Mouse (Mus musculus) heart, embryonic 11.5 days (tissue): ENCODE data around the gene Vrk2. TPM values are rescaled to one million over a fixed set of nuclear protein-coding genes. Genes with fewer than 3 reads are reported as not detected.

Experiments used
- ATAC-seq: fragments of 200-750 bp; cut with Nextera tagmentation; replicated peaks from 2 replicates; pipeline ENCODE4 v1.8.0; 2017; ENCODE audit warnings: moderate library complexity; ENCODE audit not compliant: insufficient number of reproducible peaks, low FRiP score, low TSS enrichment
- H3K27ac ChIP-seq: fragments of 300-500 bp; sonication (generic); 2 replicates; pipeline ENCODE4 v1.5.1; 2014; ENCODE audit warnings: mild to moderate bottlenecking, low read depth, low read length
- H3K27me3 ChIP-seq: fragments of 300-500 bp; sonication (generic); 2 replicates; pipeline ENCODE4 v1.6.1; 2014; ENCODE audit warnings: mild to moderate bottlenecking, low read length, mixed read lengths; ENCODE audit not compliant: control insufficient read depth, insufficient read depth
- H3K36me3 ChIP-seq: fragments of 300-500 bp; sonication (generic); 2 replicates; pipeline ENCODE4 v1.6.1; 2014; ENCODE audit warnings: mild to moderate bottlenecking, low read length, moderate library complexity, mixed read lengths; ENCODE audit not compliant: control insufficient read depth, insufficient read depth
- H3K4me1 ChIP-seq: fragments of 300-500 bp; sonication (generic); 2 replicates; pipeline ENCODE4 v1.6.1; 2014; ENCODE audit warnings: low read length; ENCODE audit not compliant: control insufficient read depth, insufficient read depth
- H3K4me2 ChIP-seq: fragments of 300-500 bp; sonication (generic); 2 replicates; pipeline ENCODE4 v1.6.1; 2014; ENCODE audit warnings: mild to moderate bottlenecking, moderate library complexity
- H3K4me3 ChIP-seq: fragments of 300-500 bp; sonication (generic); 2 replicates; pipeline ENCODE4 v1.5.1; 2014; ENCODE audit warnings: low read depth, low read length
- H3K9ac ChIP-seq: fragments of 300-500 bp; sonication (generic); 2 replicates; pipeline ENCODE4 v1.6.1; 2014; ENCODE audit warnings: mild to moderate bottlenecking, low read depth, low read length, moderate library complexity
- H3K9me3 ChIP-seq: fragments of 300-500 bp; sonication (generic); replicated peaks from 2 replicates; pipeline ENCODE4 v1.6.1; 2016; ENCODE audit warnings: low read length; ENCODE audit not compliant: control insufficient read depth
- WGBS: fragments of 180-500 bp; shearing (Covaris S2); extraction: QIAGEN DNeasy Blood & Tissue Kit; methylation state at CpG from one replicate; pipeline ENCODE4 v1.1.7; 2014; ENCODE audit not compliant: insufficient replicate concordance; 5-methylcytosine and 5-hydroxymethylcytosine counted together
- polyA plus RNA-seq: library from polyadenylated mRNA; unstranded; fragments of >200 nt; fragmentation: Nextera tagmentation; extraction: Ambion mirVana; gene quantifications from 2 replicates; pipeline ENCODE4 v1.2.1, GENCODE M21; 2014

Gene Vrk2
- polyA plus RNA-seq, 1 experiment from 2014 or later = 20.5 TPM

DNA sequence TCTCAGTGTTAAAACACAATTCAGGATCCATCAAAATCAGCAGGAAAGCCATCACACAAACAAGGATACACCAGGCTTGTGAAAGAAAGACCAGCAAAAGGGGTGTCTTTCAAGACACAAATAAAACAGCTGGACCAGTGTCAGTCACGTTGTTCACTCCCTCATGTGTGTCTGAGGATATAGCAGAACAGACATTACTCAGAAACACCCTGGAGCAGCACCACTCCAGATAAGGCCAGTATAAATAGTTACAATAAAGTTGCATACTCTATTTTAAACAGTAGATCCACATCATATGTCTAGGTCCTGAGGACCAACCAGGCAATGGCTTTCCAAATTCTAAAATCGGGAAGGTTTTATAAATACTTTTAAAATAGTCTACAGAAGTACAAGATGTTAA lies 77.7 kb downstream of the Vrk2 start:
- Histone ChIP-seq H3K4me3 (no peak overlapping the region), H3K9me3 (no peaks in the 10 kb centered on the region), H3K27ac (no peak overlapping the region), H3K27me3 (no peaks in the 10 kb centered on the region), H3K9ac (no peak overlapping the region), H3K36me3 (no peaks in the 10 kb centered on the region), H3K4me2 (no peak overlapping the region), H3K4me1 (no peaks in the 10 kb centered on the region)
- peak; percentile 59; the same call in 1 of the 2 replicates for ATAC-seq
- 41% methylated on average over 2 of the region's 2 CpGs for WGBS

DNA sequence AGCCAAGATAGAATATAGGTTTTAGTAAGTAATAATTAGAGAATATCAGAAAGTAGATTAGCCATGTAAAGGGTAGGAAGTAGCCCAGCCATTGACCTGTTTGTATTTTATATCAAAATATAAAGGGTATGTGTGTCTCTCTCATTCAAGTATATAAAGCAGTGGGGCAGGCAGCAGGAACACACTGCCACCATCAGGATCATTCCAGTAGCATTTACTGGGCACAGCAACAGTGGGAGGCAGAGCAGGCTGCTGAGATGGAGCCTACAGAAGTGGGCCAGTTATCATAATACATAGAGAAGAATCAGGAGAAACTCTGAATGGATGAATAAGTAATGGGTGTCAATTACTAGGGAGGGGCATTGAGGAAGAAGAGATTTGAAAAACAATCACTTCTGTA lies 80.1 kb downstream of the Vrk2 start:
- Histone ChIP-seq H3K27me3 (no peaks in the 10 kb centered on the region), H3K27ac (no peak overlapping the region), H3K4me1 (no peaks in the 10 kb centered on the region), H3K4me2 (no peak overlapping the region), H3K9ac (no peak overlapping the region), H3K4me3 (no peak overlapping the region), H3K36me3 (no peaks in the 10 kb centered on the region), H3K9me3 (no peaks in the 10 kb centered on the region)
- no peak for ATAC-seq

DNA sequence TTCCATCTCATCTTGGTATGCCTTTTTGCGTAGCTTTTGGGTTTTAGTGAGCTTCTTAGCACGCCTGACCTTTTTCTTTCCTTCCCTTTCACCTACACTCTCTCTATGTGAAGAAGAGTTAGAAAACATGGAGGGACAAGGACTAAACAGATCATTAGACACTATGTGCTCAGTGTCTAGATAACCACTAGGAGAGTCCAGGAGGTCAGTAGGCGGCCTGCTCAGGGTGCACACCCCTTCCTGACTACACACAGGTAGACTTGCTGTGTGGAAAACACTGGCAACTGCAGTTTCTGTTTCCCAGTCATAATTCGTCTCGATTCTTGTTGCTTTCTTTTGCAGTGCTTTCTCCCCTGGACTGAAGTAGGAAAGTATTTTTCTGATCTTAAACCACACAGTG lies 97.8 kb downstream of the Vrk2 start:
- 79% methylated on average over 5 of the region's 5 CpGs for WGBS
- H3K4me2 ChIP-seq = no peak overlapping the region
- no peaks in the 10 kb centered on the region for H3K27me3 ChIP-seq
- no peaks in the 10 kb centered on the region for H3K9me3 ChIP-seq
- H3K27ac ChIP-seq = no peak overlapping the region
- no peaks in the 10 kb centered on the region for H3K36me3 ChIP-seq
- H3K9ac ChIP-seq = no peak overlapping the region
- H3K4me3 ChIP-seq = no peak overlapping the region
- no peak for ATAC-seq
- no peaks in the 10 kb centered on the region for H3K4me1 ChIP-seq

DNA sequence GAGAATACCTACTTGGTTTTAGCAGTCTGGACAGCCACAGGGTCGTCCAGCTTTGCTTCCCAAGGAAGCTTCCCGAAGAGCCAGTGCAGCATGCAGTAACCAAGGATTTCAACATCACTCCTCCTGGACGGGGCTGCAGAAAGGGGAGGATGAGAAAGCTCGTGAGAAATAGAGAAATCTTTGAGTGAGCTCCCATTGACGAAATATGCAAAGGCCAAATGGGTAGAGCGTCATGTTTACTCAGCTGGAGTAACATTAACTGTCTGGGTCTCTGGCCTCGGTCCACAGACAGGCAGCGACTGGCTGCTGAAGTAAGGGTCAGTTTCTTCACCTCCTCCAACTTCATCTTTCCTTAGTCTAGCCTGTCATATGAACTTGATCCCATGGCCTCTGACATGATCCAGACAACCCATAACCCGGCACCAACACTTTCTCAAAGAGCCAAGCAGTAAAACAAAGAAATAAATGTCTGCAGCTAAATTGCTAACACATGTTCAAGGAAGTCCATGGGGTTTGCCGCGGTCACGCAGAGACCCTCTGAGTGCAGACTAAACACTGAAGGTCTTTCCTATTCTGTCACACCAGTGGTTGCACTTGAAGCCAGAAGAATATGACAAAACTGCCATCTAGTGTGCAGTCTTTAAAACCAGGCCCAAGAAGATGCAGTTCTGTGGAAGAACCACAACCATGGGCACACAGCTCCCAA lies 103.9 kb downstream of the Vrk2 start:
- Histone ChIP-seq H3K4me2 (no peak overlapping the region), H3K9ac (no peak overlapping the region)
- ATAC-seq = peak; percentile 61

DNA sequence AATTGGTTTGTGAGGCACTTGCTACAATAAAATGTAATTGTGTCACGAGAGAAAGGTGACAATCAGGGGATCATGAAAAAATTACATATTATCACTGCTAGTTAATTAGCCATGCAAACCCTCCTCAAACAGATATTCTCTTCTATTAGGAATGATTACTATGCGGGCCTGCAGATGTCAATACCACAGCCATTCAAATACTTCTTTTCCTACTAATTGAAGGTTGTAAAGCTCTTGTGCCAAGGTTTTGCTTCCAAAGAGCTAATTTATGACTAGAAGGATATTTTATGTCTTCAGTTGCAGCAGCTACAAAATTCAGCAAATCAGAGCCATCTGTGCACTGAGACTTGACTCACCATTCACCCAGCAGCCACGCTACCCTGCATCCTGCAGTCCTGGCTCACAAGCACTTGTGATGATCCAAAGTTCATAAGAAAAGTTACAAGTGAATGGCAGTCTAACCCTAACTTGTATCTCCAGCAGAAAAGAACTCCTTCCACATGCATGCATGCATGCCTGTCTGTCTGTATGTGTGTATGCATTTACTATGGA lies 112.0 kb downstream of the Vrk2 start:
- Histone ChIP-seq H3K4me1 (no peaks in the 10 kb centered on the region), H3K9ac (no peak overlapping the region), H3K27me3 (no peaks in the 10 kb centered on the region), H3K36me3 (no peaks in the 10 kb centered on the region), H3K27ac (no peak overlapping the region), H3K4me3 (no peak overlapping the region), H3K9me3 (no peaks in the 10 kb centered on the region), H3K4me2 (no peak overlapping the region)
- 93% methylated on average over 3 of the region's 3 CpGs for WGBS
- no peak for ATAC-seq

More for the DNA sequence above, 103.9 kb downstream of the Vrk2 start:
- Histone ChIP-seq H3K9me3 (no peaks in the 10 kb centered on the region), H3K36me3 (no peaks in the 10 kb centered on the region), H3K4me1 (no peaks in the 10 kb centered on the region), H3K27ac (peak overlapping the region; percentile 35; the same call in 1 of the 2 replicates), H3K27me3 (no peaks in the 10 kb centered on the region), H3K4me3 (no peak overlapping the region)
- WGBS = 53% methylated on average over 12 of the region's 12 CpGs

DNA sequence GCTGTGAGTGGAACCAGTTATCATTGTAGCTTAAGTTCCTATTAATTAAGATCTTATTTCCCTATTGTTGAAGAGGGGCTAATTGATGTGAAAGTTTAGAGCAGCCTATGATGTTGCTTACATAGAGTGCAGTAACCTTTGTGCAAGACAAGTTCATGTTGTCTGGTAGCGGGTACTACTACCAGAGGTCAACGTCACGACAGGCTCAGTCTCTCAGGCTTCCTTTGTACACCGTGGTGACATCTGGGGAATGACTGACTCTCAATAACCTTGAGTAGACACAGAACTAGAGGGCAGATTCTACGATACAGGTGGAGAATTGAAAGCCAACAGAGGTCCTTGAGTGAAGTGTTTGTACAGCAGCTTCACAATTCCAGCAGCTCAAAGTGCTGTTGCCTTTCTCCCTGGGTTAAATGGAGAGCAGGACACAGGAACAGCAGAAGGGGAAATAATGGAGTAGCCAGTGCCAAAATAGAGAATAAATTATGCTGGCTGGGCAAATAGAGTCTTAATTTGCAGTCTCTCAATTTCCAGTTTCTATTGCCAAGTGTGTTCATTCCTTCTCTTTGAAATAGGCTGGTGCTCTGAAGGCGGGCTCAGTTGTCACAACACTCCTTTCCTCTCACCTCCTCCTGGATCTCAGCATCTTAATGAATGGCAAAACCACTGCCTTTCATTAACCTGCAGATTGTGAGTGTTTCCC lies 116.6 kb downstream of the Vrk2 start:
- Histone ChIP-seq H3K9me3 (no peaks in the 10 kb centered on the region), H3K27ac (no peak overlapping the region), H3K4me2 (no peak overlapping the region), H3K27me3 (no peaks in the 10 kb centered on the region), H3K4me1 (no peaks in the 10 kb centered on the region), H3K36me3 (no peaks in the 10 kb centered on the region), H3K4me3 (no peak overlapping the region), H3K9ac (no peak overlapping the region)
- WGBS = 74% methylated on average over 6 of the region's 6 CpGs
- ATAC-seq = no peak

DNA sequence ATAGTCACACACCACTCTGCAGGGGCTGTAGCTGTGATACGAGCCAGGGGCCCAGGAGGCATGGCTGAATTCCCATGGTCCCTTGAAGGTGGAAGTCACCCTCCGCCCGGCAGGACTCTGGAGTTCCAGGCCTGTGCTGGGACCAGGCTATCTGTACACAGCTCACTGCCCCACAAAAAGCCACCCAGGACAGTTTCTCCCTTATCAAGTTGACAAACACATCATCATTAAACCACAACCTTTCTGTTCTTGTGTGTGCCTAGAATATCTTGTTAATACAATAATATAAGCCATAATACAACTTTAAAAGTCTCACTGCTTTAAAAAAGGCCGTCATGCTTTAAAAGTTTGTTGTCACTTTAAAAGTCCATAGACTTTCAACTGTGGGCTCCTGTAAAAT lies 139.7 kb downstream of the Vrk2 start:
- H3K27me3 ChIP-seq = no peaks in the 10 kb centered on the region
- H3K9me3 ChIP-seq = no peaks in the 10 kb centered on the region
- H3K9ac ChIP-seq = no peak overlapping the region
- H3K4me3 ChIP-seq = no peak overlapping the region
- no peak for ATAC-seq
- 0 out of 2 replicates have a peak, but pooled peaks cover 2% of the 10 kb centered on the region for H3K4me1 ChIP-seq
- no peak overlapping the region for H3K4me2 ChIP-seq
- WGBS = 84% methylated on average over 4 of the region's 4 CpGs
- H3K27ac ChIP-seq = no peak overlapping the region
- no peaks in the 10 kb centered on the region for H3K36me3 ChIP-seq

DNA sequence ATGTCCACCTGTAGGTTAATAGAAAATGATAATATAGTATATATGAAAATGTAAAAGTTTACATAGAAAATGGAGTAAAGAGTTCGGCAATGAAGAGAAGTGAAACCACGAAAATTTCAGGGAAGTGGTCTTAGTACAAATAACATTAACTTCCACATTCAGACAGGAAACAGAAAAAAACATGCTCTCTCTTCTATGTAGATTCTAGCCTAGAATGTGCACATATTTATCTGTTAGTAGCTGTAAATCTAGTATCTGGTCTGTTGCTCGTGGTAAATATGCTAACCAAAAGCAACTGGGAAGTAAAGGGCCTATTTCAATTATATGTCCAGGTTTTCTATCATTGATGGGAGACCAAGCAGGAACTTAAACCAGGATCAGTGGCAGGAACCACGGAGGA lies 141.1 kb downstream of the Vrk2 start:
- Histone ChIP-seq H3K9me3 (no peaks in the 10 kb centered on the region), H3K4me1 (0 out of 2 replicates have a peak, but pooled peaks cover 2% of the 10 kb centered on the region), H3K4me2 (no peak overlapping the region), H3K27me3 (no peaks in the 10 kb centered on the region), H3K9ac (no peak overlapping the region), H3K36me3 (no peaks in the 10 kb centered on the region), H3K4me3 (no peak overlapping the region), H3K27ac (no peak overlapping the region)
- WGBS = 89% methylated on average over 4 of the region's 4 CpGs
- no peak for ATAC-seq
